Mouse (Mus musculus) hindbrain, embryonic 14.5 days (tissue): ENCODE results near the gene Cmtm6. TPM values are rescaled to one million over a fixed set of nuclear protein-coding genes. Genes with fewer than 3 reads are reported as not detected.
A peak's percentile ranks its signal among the peaks of the same experiment; 100 is the strongest.

ENCODE experiments used
- ATAC-seq: fragments of 200-750 bp; cut with Nextera tagmentation; 2 replicates; pipeline ENCODE4 v1.8.0; 2017; ENCODE audit warnings: moderate number of reproducible peaks, mild to moderate bottlenecking, moderate TSS enrichment, moderate library complexity; ENCODE audit not compliant: low FRiP score
- DNase-seq: peaks from one replicate; pipeline ENCODE4 v3.0.0-alpha.2; 2015; ENCODE audit warnings: low spot score
- H3K27ac ChIP-seq: fragments of 300-500 bp; sonication (generic); 2 replicates; pipeline ENCODE4 v1.5.1; 2014; ENCODE audit warnings: mild to moderate bottlenecking, moderate library complexity
- H3K27me3 ChIP-seq: fragments of 300-500 bp; sonication (generic); 2 replicates; pipeline ENCODE4 v1.6.1; 2014; ENCODE audit warnings: mild to moderate bottlenecking, low read length, mixed read lengths; ENCODE audit not compliant: control insufficient read depth, insufficient read depth
- H3K36me3 ChIP-seq: fragments of 300-500 bp; sonication (generic); replicated peaks from 2 replicates; pipeline ENCODE4 v1.6.1; 2014; ENCODE audit not compliant: control insufficient read depth, insufficient read depth
- H3K4me1 ChIP-seq: fragments of 300-500 bp; sonication (generic); replicated peaks from 2 replicates; pipeline ENCODE4 v1.6.1; 2014; ENCODE audit warnings: antibody characterized with exemption, low read length, mixed read lengths; ENCODE audit not compliant: control insufficient read depth, insufficient read depth
- H3K4me2 ChIP-seq: fragments of 300-500 bp; sonication (generic); replicated peaks from 2 replicates; pipeline ENCODE4 v1.6.1; 2014; ENCODE audit warnings: mild to moderate bottlenecking, moderate library complexity
- H3K4me3 ChIP-seq: fragments of 300-500 bp; sonication (generic); replicated peaks from 2 replicates; pipeline ENCODE4 v1.5.1; 2014; ENCODE audit warnings: mild to moderate bottlenecking, low read length
- H3K9ac ChIP-seq: fragments of 300-500 bp; sonication (generic); 2 replicates; pipeline ENCODE4 v1.6.1; 2014
- H3K9me3 ChIP-seq: fragments of 300-500 bp; sonication (generic); 2 replicates; pipeline ENCODE4 v1.6.1; 2016; ENCODE audit warnings: low read length; ENCODE audit not compliant: control insufficient read depth
- WGBS: fragments of 180-500 bp; shearing (Covaris S2); extraction: QIAGEN DNeasy Blood & Tissue Kit; methylation state at CpG from one replicate; pipeline ENCODE4 v1.1.7; 2014; 5-methylcytosine and 5-hydroxymethylcytosine counted together
- polyA plus RNA-seq: library from polyadenylated mRNA; unstranded; fragments of >200 nt; fragmentation: Nextera tagmentation; extraction: Ambion mirVana; gene quantifications from 2 replicates; pipeline ENCODE4 v1.2.1, GENCODE M21; 2014

Gene Cmtm6
- polyA plus RNA-seq, 1 experiment from 2014 or later, result 21.2 TPM

- no peaks in the 10 kb centered on the region for H3K9me3 ChIP-seq
- ATAC-seq (peak; percentile 83), DNase-seq (peak; percentile 94)
- no peak overlapping the region for H3K4me2 ChIP-seq
- 0 out of 2 replicates have a peak, but pooled peaks cover 4% of the 10 kb centered on the region for H3K4me1 ChIP-seq
- H3K4me3 ChIP-seq, result no peak overlapping the region
- no peaks in the 10 kb centered on the region for H3K36me3 ChIP-seq
- H3K27ac ChIP-seq, result no peak overlapping the region
- 45% methylated on average over 11 of the region's 11 CpGs for WGBS
- H3K9ac ChIP-seq, result no peak overlapping the region
- H3K27me3 ChIP-seq, result no peaks in the 10 kb centered on the region
Measured at GRCm38 (mm10) chr9:114797329-114798004, 66.6 kb downstream of the Cmtm6 start.

- Histone ChIP-seq H3K4me3 (no peak overlapping the region), H3K27me3 (no peaks in the 10 kb centered on the region), H3K36me3 (no peaks in the 10 kb centered on the region), H3K9ac (no peak overlapping the region), H3K27ac (no peak overlapping the region), H3K4me2 (no peak overlapping the region), H3K4me1 (0 out of 2 replicates have a peak, but pooled peaks cover 4% of the 10 kb centered on the region), H3K9me3 (no peaks in the 10 kb centered on the region)
- ATAC-seq (no peak), DNase-seq (no peak)
- 32% methylated on average over 6 of the region's 6 CpGs for WGBS
Measured at GRCm38 (mm10) chr9:114798845-114799244, 67.9 kb downstream of the Cmtm6 start.

Other genes with a start within 250 kb of the Cmtm6 start
- gene Ccr4, start 226.2 kb upstream of the Cmtm6 start, polyA plus RNA-seq, result not detected in 2 replicates
- gene C130032M10Rik, start 215.4 kb upstream of the Cmtm6 start, polyA plus RNA-seq, result not detected in 2 replicates
- gene Trim71, start 166.7 kb upstream of the Cmtm6 start, polyA plus RNA-seq, result 0.29 and 0.31 TPM in 2 replicates
- 51.2 and 57.3 TPM in 2 replicates for gene Cnot10, start 90.9 kb upstream of the Cmtm6 start, polyA plus RNA-seq
- gene Dync1li1, start 42.3 kb upstream of the Cmtm6 start, polyA plus RNA-seq, result 87.6 and 107 TPM in 2 replicates
- 11.9 and 13.7 TPM in 2 replicates for gene Cmtm7, start 50.7 kb downstream of the Cmtm6 start, polyA plus RNA-seq
- gene Cmtm8, start 113.0 kb downstream of the Cmtm6 start, polyA plus RNA-seq, result 10.1 and 14.3 TPM in 2 replicates
- gene Gpd1l, start 202.9 kb downstream of the Cmtm6 start, polyA plus RNA-seq, result 21.0 and 23.2 TPM in 2 replicates
- 2.7 and 3.6 TPM in 2 replicates for gene Osbpl10, start 247.5 kb downstream of the Cmtm6 start, polyA plus RNA-seq